Mouse (Mus musculus) frontal cortex, adult 2 months (tissue): ENCODE measurements at regions not wholly inside any gene's neighbourhood (a gene's known extent, or its start where the extent isn't known, plus 50 kb on each side); places are given as distances from the start of the nearest gene placed in this dataset.
A peak's percentile ranks its signal among the peaks of the same experiment; 100 is the strongest.

ENCODE experiments used
- DNase-seq, 2 experiments: peaks; one replicate each; pipeline ENCODE4 v3.0.0; 2022; ENCODE audit warnings: low spot score in 1 of 2; ENCODE audit errors: extremely low spot score in 1 of 2

DNA sequence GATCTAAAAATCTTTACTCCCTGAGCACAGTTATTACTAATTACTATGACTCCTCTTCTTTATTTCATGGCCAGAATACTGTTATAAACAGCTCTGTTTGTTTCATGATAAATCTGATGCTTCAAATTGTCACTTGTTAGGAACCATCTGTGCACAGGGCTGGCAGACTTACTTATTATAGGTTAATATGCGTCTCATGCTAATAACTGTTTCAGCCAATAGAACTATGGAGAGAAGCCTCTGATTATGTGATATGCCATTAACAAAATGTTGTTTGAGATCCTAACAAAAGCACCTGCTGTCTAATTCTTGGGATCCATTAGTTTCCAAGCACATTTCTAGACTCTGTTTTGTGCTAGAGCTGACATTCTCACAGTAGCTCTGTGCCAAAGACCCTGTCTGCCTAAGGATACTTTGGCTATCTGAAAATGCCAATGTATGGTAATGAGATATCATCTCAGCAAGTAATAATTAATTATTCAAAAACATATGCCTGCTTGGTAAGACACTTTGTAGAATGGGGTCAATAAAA, 318.1 kb downstream of the Grb14 start:
- DNase-seq = no peak

DNA sequence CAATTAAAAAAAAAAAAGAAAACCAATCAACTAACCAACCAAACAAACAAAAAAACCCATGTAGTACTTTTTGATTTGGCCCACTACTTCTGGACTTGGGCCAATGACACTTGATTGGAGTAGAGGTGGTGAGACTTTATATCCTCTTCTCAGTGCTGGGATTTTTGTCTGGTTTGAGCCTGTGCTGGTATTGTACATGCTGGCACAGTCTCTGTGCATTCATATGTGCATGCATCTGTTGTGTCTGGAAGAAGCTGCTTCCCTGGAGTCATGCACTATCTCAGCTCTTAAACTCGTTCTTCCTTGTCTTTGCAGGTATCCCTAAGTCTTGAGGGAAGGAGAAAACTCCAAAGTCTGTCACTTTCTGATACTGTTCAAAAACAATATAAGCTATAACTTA, 328.8 kb downstream of the Grb14 start:
- no peak for DNase-seq

- DNase-seq = no peak
Measured at GRCm38 (mm10) chr2:64691444-64691843, 333.3 kb downstream of the Grb14 start.

- no peak for DNase-seq
Measured at GRCm38 (mm10) chr2:64690996-64691395, 333.8 kb downstream of the Grb14 start.

GRCm38 (mm10) chr2:64686781-64687180, 338.0 kb downstream of the Grb14 start:
- DNase-seq = no peak

GRCm38 (mm10) chr2:64649614-64650013, 375.2 kb downstream of the Grb14 start:
- DNase-seq = no peak

DNA sequence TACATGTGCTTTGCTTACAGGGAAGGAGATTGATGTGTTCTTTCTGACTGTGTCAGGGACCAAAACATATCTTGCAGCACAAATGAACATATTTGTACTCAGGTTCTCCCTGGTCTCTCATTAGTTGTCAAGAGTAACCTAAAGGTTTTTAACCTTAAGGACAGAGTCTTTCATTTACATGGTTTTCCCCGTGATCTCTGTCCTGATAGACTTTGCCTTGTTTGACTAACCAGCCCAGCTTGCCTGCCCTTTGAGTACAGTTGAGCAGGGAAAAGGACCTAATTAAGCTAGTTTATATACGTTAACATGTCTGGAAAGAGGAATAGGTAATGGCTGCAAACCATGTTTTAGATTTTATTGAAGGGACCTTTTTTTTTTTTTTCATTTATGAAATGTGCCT, 407.9 kb downstream of the Grb14 start:
- DNase-seq = no peak

- no peak for DNase-seq
Measured at GRCm38 (mm10) chr2:64606864-64607263, 417.9 kb downstream of the Grb14 start.

DNA sequence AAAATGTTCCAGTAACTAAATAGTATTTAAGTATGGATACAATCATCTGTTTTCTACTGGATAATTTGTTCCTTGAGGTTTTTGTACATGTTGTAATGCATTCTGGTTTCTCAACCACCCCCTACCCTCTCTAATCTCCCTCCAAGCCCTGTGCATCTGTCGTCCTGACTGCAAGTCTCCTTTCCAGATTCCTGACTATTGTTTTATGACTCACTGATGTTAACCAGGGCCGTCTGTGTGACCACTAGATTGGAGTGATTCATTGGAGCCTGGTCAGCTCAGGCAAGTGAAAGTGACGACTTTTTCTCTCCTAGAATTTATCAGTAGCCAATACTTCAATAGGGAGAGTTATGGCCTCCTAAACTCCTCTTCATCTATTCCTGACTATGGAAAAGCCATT, 442.5 kb downstream of the Grb14 start:
- DNase-seq = no peak

- DNase-seq = peak in 1 of 2 experiments; percentile 19
Measured at GRCm38 (mm10) chr2:64536032-64536431, 438.2 kb upstream of the Fign start.

GRCm38 (mm10) chr2:64535351-64535851, 437.6 kb upstream of the Fign start:
- no peak for DNase-seq

GRCm38 (mm10) chr2:64534869-64535268, 437.0 kb upstream of the Fign start:
- DNase-seq = no peak

DNA sequence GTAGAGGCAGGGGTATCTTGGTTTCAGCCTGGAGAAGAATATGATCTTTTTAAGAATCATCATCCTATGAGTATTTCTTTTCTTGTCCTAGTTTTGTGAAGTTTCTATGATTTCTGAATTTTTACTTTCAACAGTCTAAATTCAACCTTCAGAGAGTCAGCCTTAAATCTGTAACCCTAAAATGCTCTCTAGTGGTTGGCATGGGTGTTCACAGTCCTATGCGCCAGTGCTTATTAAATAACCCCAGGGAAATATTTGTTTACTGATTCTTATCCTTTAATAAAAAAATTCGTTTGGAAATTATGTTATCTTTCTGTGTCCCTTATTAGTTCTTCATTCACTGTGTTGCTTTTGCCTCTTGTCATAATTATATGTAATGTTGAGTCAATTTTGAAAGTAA, 436.5 kb upstream of the Fign start:
- DNase-seq = no peak

DNA sequence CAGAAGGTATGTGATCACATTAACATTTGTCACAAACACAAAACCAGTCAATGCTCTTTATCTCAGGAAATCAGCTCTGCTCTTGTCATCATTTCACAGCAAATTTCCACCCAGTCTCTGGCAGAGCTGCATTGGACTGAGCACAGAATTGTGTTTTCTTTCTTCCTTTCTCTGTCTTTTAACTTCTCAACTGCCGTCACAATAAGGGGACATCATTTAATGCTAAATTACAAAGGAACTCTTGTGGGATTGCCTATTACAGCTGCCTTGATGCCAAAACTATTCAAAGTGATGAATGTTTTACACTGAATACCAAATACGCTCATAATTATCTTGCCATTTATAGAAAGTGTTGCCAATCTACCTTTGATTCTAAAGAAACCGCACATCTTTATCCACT, 424.9 kb upstream of the Fign start:
- DNase-seq = no peak

- DNase-seq = no peak
Measured at GRCm38 (mm10) chr2:64522233-64522632, 424.4 kb upstream of the Fign start.

GRCm38 (mm10) chr2:64495725-64496124, 397.9 kb upstream of the Fign start:
- no peak for DNase-seq

GRCm38 (mm10) chr2:64466412-64466970, 368.7 kb upstream of the Fign start:
- DNase-seq = no peak

DNA sequence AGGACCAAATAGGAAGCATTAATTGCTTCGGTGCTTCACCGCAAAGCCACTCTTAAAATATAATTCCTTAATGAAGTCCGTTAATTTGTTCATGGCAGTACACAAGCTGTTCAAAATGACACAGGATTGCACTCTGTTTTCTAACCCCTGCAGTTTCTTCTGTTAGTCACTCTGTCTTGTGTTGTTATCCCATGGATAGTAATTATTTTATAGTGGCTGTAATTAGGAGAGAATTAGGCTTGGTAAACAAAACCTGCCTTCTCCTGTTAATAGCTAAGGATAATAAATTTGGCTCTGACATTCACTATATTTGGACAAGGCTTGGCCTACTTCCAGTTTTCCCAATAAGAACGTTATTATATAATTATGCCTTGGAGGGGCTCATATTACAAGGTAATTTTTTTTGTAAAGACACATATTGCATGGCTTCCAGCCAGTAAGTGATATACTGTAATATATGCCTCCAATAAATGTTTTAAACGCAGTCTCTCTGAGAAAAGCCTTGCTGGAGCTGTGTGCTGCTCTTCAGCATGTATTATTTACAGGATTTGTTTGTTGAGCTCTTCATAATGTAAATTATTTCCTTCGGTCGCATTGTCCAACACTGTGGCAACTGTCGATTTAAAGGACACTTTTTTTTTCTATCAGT, 364.8 kb upstream of the Fign start:
- no peak for DNase-seq

GRCm38 (mm10) chr2:64462041-64462440, 364.2 kb upstream of the Fign start:
- no peak for DNase-seq

DNA sequence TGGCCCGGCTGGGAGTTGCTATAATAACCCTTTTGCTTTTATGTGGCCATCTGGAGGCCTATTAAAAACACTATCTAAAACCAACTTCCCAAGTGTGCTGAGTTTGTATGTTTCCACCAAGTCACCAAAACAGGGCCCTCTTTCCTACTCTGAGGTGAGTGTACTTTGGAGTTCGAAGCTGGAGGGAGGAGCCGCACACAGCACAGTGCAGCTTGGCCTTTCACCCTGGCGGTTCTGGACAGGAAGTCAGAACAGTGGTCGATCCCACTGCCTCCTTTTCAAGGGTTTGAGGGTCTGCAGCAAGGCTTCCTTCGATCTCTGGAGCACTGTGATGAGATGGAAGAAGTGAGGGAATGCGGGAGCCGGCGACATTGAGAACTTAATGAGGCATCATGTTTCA, 363.8 kb upstream of the Fign start:
- DNase-seq = no peak

- DNase-seq = peak in 1 of 2 experiments; percentile 60
Measured at GRCm38 (mm10) chr2:64458171-64458570, 360.3 kb upstream of the Fign start.

DNA sequence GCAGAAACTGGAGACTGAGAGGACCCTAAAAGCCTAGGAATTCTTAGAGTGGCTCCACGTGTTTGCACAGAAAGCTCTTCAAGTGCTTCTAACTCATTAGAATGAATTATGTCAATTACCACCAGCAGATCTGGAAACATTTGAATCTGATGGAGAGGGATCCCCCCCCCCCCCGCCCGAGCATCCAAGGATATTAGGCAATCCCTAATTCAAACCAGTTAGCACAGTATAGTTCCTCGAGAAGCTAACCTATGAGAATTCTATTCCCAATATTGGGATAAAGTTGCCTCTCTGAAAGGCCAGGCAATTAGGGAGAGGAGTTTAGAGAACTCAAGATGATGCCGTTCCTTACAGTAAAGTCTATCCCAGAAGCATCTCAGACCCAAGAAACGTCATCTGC, 354.9 kb upstream of the Fign start:
- DNase-seq = no peak
